Mouse (Mus musculus): ENCODE results near the gene Mok.

The Mok gene

DNA sequence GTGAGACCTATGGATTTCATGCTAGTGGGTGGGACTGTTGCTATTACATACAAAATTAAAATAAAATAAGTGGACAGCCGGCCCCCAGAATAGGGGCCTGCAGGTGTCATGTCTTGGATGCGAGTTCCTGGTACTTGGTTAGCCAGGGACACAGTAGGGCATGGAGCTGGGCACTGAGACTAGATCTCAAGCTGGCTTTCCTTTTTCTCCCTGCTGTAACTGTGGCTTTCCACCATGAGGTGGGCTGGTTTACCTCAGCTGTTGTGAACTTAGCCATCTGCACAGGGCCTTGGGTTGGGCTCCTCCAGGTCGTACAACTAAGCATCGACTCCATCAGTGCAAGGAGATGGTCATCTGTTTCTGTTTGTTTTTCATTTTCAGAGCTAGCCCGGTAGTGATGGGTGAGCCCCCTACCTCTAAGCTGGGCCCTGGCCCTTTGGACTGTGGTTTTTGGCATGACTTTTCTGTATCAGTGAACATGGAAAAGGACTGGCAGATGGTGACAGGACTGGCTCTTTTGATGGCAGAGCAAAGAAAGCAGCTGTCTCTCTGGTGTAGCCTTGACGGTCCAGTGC, 5.5 kb upstream of the Mok start:
- DNase-seq (ENCODE audit: low spot score) = no peak

DNA sequence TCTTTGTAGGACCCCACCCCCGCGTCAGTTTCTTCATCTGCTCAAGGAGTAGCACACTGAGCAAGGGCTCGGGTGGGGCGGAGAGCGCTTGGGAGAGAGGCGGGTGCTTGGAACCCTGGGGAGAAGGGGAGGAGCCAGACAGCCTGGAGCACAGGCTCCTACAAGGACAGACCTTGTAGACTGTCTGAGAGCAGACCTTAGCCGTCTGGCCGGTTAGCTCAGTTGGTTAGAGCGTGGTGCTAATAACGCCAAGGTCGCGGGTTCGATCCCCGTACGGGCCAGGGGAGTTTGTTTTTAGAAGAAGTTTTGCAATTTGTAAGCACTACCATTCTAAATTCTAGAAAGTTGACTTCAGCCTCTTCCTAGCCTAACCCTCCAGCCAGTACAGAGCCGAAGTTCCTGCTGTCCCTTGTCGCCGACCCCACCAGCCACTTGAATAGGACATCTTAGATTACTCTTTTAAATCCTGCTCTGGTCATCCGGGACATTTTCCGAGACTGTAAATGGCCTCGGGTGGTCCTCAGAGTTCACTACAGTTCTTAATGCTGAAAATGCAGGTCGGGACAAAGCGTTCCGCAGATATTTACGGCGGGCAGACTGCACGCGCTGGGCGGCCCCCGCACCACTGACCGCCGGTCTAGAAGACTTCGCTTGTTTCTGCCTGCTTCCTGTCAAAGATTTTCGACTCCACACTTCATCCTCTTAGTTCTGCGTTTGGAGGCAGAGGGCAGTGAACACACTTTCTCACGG, 4.6 kb upstream of the Mok start:
- DNase-seq (ENCODE audit: low spot score) = peak; percentile 91

DNA sequence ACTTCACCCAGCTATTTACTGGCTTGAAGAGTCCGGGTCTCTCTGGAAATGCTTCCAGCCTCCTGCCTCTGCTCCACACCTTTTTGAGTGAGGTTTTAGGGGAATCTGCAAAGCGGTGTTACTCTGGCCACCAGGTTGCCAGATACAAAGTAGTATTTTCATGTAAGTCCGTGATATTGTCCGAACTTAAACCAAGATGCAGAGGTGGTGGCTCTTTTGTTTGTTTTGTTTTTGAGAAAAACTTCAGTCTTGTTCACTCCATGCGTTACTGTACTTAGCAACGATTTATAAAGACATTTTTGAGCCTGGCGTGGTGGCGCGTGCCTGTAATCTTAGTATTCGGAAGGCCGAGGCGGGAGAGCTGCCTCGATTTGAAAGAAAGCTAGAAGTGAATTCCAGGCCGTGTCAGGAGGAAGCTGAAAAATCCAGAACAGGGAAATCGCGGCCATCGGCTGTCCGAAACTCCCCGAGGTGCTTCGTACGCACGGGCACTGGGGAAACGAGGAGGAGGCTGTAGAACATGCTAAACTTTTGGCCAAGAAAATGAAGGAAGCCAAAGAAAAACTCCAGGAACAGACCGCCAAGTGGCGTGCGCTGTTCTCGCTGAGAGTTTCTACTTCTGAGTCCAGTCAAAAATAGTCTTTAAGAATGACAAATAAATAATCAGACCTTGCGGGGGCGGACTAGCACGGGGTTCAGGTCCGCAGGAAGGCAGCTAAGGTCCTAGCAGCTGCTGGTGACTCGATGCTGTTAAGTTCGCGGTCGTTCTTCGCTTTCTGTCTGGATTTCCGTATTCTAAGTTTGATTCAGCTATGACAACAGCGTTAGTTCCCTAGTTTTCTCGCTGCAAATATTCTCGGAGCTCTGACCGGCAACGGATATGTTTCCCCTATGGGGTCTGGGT, 3.7 kb upstream of the Mok start:
- peak; percentile 46 for DNase-seq (ENCODE audit: low spot score)

DNA sequence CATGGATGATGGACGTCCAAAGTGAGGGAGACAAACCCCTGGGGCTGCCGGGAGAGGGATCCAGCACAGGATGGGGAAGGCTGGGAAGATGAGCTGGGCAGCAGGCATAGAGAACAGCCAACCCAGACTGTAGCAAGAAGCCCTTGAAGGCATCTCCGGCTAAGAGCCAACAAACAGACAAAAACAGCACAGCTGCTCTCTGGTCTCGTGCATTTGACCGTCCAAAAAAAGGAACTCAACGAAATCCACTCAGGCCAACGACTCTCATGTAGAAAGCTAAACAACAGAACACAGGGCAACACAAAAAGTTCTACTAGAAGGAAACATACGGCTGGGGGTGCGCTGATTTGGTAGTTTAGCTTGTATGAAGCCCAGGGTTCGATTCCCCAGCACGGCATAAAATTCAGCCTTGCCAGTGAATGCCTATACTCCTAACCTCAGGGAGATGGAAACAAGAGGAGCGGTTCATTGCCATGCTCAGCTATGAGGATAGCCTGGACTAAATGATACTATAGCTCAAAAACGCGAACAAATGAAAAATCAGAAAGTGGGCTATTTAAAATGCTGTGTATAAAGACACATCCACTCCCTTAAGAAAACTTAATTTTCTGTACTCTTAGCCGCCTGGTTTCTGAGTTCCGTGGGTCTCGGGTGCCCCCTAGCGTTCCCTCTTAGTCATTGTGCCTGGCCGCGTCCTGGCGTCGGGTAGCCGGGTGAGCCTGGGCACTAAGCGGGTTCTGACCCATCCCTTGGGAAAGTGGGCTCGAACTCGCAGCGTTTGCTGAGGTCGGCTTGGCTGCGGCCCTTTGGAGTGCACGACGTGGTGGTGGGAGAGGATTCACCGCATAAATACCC, 2.7 kb upstream of the Mok start:
- peak; percentile 80 for DNase-seq (ENCODE audit: low spot score)

DNA sequence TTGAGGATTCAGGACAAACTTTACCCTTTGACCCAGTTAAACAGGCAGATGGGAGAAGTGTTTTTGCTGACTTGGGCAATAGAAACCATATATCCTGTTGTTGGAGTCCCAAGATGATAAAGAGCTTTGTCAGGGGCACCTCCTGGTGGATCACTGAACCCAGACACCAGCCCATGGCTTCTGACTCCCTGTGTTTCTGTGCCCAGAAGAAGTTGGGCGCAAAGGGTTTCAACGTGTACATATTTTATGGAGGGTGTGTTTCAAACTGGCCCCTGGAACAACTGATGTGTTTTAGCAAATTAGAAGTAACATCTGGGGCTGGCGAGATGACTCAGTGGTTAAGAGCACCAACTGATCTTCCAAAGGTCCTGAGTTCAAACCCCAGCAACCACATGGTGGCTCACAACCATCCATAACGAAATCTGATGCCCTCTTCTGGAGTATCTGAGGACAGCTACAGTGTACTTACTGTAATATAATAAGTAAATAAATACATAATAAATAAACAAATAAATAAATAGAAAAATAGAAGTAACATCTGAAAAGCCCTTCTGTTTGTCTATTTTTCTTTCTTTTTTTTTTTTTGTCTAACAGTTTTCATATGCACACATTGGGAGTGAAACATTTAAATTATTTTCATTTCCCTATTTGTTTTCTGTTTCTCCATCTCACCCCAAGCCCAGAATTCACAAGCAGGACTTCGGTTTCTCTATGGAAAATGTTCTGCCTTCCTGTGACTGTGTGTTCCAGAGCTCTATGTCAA, 1.2 kb upstream of the Mok start:
- no peak for DNase-seq (ENCODE audit: low spot score)

DNA sequence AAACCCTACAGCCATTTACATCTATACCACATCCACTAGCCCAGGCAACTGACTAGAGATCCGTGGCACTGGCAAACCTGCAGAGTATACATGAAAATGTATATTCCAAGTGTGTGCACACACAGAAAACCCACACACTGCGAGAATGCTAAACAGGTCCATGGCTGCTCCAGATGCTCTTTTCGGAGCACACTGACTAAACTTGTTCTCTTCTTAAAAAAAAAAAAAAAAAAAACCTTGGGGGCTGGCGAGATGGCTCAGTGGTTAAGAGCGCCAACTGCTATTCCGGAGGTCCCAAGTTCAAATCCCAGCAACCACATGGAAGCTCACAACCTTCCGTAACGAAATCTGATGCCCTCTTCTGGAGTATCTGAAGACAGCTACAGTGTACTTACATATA, 2.9 kb downstream of the Mok start:
- DNase-seq (ENCODE audit: low spot score) = no peak

DNA sequence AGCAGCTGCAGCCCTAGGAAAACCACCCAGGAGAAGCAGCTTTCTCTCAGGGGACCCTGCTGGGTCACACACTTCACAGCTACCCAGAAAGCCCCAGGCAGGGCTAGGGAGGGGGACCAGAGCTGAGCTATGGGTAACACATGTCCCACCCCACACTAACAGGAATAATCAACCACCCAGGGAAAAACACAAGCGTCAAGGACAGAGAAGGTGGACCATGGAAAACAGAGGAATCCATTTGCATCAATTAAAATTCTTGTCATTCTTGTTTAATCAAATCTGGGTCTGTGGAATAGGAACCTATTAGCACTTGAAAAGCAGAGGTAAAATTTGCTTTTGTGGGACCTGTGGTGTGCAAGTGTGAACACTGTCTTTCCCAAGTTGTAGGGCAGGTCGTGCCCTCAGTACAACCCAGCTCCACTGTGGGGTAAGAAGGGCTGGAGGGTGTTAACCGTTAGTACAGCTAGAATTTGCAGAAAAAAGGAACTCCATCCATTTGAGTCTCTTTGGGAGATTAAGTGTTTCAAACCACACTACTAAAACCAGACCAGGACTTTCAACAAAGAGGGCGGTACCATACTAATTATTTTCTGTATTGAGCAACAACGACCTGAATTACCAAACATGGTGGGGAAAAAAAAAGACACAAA, 3.4 kb downstream of the Mok start:
- no peak for DNase-seq (ENCODE audit: low spot score)

DNA sequence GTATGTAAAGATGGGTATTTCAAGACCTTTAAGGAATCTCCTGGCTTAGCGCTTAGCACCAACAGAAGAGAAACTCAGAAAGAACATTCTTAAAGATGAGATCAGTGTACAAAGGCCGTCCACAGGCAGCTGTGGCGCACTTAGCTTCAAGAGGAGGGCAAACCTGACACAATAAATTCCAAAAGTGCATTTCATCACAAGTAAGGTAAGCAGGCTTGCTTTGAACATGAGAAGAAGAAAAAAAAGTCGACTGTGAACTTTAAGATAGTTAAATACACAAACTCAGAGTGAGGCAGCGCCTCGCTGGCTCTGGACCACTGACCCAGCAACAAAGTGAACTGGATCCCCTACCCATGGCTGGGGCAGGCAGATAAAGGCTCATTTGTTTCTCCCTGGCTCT, 4.0 kb downstream of the Mok start:
- no peak for DNase-seq (ENCODE audit: low spot score)

DNA sequence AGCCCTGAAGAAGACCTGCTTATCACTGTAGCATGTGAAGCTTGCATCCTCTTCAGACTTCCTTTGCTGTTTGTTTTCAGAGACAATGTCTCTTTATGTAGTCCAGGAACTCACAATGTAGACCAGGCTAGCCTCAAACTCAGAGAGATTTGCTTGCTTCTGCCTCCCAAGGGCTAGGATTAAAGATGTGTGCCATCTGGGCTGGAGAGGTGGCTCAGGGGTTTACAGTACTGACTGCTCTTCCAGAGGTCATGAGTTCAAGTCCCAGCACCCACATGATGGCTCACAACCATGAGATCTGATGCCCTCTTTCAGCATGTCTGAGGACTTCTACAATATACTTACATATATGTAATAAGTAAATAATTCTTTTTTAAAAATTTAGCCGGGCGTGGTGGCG, 5.6 kb downstream of the Mok start:
- no peak for DNase-seq (ENCODE audit: low spot score)

DNA sequence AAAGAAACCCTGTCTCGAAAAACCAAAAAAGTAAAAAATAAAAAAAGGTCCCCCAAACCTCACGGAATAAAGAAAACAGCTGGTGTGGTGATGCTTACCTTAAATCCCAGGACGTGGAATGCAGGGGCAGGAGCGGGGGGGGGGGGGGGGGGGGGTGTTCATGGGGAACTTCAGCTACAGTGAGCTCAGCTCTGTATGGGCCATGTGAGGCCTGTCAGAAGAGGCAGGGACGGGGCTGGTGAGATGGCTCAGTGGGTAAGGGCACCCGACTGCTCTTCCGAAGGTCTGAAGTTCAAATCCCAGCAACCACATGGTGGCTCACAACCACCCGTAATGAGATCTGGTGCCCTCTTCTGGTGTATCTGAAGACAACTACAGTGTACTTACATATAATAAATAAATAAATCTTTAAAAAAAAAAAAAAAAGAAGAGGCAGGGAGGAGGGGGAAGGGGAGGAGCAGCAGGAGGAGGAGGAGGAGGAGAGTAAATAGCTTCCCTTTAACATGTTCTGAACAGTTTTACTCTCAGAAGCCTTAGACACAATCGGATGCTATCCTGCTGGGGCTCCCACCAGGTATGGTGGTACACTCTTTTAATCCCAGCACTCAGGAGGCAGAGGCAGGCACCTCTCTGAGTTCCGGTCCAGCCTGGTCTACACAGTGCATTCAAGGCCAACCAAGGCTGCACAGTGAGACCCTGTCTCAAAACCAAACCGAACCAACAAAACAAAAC, 10.3 kb downstream of the Mok start:
- DNase-seq (ENCODE audit: low spot score) = no peak

DNA sequence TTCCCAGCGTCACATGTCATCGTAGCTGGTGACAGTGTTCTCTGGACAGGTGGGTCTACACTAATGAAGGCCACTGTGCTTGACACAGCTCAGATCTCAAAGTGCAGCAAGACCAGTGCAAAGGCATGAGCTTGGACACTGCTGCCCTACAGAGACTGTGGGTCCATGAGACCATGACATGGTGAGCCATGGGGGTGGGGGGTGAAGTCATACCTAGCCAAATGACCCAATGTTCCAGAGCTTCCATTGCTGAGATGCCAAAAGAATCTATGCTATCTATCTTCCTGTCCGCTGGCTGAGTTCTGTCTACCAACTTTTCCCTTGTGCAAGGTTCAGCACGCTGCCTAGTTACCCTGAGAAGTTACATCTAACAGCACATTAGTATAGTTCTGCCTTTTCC, 11.8 kb downstream of the Mok start:
- DNase-seq (ENCODE audit: low spot score) = no peak

DNA sequence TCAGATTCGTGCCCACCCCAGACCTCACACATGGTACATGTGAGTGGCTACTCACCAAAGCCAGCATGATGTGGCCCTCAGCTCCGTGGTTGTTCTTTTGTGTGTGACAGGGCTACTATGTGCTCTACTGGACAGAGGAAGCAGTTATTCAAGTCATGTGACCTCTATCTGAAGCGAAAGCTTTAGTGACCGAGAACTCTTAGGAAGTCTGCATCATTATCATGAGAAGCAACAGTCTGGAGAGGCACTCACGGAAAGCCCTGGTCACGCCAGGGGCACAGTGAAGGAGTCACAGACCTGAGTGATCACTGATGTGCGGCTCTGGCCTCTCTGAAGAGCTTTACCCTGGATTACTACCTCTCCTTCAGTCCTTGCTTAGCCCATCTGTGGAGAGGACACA, 18.4 kb downstream of the Mok start:
- no peak for DNase-seq (ENCODE audit: low spot score)

DNA sequence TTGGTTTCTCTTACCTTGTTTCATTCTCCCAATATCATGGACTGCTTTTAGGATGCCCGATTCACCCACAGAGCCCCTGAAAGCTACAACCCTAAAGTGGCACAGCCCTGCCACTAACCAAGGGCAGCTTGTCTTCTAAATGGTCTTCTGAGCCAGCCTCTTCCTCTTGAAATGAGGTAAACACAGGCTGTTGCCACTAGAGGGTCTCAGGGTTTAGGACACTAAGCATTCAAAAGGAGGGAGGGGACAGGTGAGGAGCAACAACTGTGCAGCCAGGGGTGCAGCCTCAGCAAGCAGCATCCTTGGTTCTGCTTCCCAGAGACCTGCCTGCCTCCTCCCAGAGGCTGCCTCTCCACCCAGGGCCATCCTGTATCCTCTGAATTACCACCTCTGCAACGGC, 19.0 kb downstream of the Mok start:
- DNase-seq (ENCODE audit: low spot score) = no peak

DNA sequence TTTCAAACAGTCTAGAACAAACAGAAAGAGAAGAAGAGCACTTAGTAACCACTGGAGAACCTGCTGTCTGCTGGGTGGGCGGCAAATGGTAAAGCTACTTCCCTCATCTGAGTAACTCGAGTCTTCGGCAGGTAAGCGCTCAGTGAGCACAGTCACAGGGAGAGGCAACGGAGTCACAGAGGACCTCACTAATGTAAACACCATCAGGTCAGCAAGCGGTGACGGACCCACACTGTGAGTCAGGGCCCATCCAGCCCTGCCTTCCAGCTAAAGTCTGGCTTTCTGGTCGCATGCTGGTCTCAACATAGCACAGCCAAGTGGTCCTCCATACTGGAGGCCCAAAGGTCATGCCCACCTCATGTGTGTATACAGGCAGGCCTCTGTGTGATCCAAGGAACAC, 21.4 kb downstream of the Mok start:
- DNase-seq (ENCODE audit: low spot score) = no peak

DNA sequence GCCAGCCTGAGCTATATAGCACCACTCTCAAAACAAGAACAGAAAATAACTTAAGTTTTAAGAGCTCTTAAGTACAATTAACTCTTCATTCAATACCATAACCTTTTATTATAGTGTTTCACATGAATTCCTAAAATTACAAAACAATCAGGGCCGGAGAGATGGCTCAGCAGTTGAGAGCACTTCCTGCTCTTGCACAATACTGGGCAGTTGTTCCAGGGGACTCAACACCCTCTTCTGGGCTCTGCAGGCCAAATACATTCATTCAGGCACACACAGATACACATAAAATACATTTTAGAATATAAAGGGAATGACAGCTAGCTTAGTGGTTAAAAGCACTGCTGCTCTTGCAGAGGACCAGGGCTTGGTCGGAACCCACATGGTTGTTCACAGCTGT, 23.9 kb downstream of the Mok start:
- DNase-seq (ENCODE audit: low spot score) = no peak

DNA sequence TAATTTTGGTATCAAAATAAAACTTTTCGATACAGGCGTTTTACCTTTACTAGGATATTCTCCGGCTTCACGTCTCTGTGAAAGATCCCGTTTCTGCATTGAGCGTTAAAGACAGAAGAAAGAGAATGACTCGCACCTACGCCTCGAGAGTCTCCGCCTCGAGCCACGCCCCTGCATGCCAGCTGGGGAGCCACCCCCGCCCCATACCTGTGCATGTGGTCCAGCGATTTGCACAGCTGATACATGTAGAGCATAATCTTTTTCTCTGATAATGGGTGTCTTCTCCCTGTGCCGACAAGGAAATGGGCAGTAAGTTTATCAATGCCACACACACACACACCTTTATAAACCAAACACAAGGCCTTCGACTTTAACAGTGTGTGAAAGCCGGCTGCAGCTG, 25.8 kb downstream of the Mok start:
- DNase-seq (ENCODE audit: low spot score) = no peak

DNA sequence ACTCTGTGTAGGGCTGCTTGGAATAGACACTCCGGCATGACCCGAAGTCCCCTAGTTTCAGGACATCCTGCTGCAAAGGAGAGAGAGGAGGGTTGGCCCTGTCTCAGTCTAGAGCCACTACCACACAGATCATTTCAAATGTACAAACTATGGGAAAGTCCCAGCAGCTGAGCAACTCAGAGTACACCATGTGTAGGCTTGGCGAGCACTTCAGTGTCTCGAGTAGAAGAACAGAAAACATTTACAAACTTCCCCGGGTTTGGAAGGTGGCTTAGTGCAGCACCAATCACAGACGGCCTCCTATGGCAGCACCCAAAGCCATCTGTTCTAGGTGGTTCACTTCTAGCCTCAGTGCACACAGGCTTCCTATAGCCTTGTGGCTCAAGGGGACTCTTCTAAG, 27.1 kb downstream of the Mok start:
- no peak for DNase-seq (ENCODE audit: low spot score)

DNA sequence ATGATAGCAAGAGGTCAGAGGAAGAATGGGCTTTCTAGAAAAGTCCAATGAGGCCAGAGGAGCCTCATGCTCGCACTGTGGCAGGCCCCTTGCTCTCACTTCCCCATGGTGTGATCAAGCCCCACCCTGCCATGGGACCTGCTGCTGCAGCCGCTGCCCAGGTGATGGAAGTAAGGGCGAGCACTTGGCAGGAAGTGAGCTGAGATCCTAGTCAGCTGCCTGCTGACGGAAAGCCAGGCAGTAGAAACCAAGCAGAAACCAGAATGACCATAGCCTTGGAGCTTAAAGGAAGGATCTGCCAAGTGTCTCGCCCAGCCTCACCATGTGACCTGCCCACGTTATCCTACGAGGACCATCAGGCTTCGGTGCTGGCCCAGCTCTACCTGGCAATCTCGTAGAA, 27.6 kb downstream of the Mok start:
- DNase-seq (ENCODE audit: low spot score) = no peak

DNA sequence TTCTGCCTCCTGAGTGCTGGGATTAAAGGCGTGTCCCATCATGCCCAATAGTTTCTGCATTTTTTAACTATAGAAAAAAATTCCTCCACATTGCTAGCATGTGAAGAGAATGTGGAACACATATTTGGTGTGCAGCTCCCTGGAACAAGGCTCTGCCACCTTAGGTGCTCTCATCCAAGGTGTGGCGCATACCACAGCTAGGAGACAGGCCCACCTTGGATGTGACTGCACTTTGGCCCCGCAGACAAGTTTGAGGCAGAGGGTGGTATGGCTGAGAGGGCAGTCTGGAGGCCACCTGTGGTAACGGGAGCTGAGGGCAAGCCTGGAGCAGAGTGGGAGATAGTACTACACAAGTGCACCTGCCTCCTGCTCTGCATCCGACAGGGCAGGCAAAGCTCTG, 31.9 kb downstream of the Mok start:
- no peak for DNase-seq (ENCODE audit: low spot score)

DNA sequence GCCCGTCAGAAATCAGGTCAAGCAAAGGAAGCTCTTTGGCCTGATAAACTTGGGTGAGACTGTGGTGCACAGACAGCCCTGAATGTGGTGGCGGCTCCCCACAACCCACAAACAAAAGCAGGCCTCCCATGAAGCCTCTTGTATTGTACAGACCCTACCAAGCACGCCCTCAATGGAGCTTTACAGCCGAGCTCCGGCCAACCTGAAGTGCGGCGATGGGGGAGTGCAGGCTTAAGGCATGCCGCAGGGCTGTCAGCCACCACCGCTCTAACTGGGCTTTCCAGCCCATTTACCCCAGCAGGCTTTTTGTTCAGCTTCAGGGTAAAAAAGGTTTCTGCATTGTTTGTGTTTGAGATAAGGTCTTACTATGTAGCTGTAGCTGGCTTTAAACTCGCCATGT, 32.3 kb downstream of the Mok start:
- no peak for DNase-seq (ENCODE audit: low spot score)

Data from testis, postnatal 14 days (tissue).